Mouse (Mus musculus) myocyte (in vitro differentiated cells): ENCODE results near the gene Kirrel3.

Source experiments
- MYOG ChIP-seq, 3 experiments: IDR thresholded peaks; one replicate each; pipeline ENCODE4 v1.6.1; 2011; ENCODE audit warnings: control low read depth in 2 of 3, low read depth in 2 of 3, mild to moderate bottlenecking in 2 of 3; ENCODE audit not compliant: insufficient read length in 2 of 3, control insufficient read depth in 1 of 3, insufficient read depth in 1 of 3
- POLR2A ChIP-seq: IDR thresholded peaks from one replicate; pipeline ENCODE4 v1.6.1; 2011; ENCODE audit warnings: low read depth, mild to moderate bottlenecking, control low read depth, moderate library complexity; ENCODE audit not compliant: insufficient read length
- USF1 ChIP-seq: IDR thresholded peaks from one replicate; pipeline ENCODE4 v1.6.1; 2011; ENCODE audit warnings: low read depth, mild to moderate bottlenecking, control low read depth, moderate library complexity

DNA sequence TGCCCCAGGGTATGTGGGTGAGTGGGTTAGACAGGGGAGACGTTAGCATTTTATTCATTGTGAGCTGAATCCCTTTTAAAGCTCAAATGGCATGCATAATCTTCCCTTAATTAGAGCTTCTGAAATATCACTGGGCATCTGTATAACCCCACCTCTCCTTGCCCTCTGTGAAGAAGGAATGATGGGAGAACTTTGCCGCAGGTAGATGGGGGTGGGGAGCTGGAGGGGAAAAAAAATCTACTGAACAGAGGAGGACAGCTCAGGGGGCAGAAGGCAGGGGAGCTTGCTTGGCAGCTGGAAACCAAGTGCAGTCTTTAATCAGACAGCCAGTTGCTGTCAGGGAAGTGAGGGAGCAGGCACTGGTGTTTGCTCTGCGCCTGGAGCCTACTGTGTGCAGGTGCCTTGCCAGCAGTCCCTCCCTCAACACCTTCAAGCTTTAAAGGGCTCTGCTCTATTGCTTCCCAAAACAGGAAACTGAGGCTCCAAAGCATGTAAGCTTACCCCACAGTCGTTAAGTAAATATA lies 220.7 kb downstream of the Kirrel3 start:
- TF ChIP-seq MYOG (IDR thresholded peaks at IDR 0.05; ENCODE audit: control insufficient read depth in 1 of 3, insufficient read depth in 1 of 3, insufficient read length in 2 of 3, low read depth in 2 of 3) (no peak), USF1 (no peak), POLR2A (no peak)
